Mouse (Mus musculus) E14TG2a.4 (cell line): ENCODE measurements around the gene Ensa.

Experiments
- CTCF ChIP-seq: conservative IDR thresholded peaks from 2 replicates; pipeline ENCODE4 v1.5.1; 2014; ENCODE audit warnings: low read length
- NANOG ChIP-seq: IDR thresholded peaks from 2 replicates; pipeline ENCODE4 v1.6.1; 2014; ENCODE audit warnings: borderline replicate concordance, low read length, mixed read lengths
- POU5F1 ChIP-seq: IDR thresholded peaks from 2 replicates; pipeline ENCODE4 v1.6.1; 2014; ENCODE audit warnings: low read length, borderline replicate concordance

DNA sequence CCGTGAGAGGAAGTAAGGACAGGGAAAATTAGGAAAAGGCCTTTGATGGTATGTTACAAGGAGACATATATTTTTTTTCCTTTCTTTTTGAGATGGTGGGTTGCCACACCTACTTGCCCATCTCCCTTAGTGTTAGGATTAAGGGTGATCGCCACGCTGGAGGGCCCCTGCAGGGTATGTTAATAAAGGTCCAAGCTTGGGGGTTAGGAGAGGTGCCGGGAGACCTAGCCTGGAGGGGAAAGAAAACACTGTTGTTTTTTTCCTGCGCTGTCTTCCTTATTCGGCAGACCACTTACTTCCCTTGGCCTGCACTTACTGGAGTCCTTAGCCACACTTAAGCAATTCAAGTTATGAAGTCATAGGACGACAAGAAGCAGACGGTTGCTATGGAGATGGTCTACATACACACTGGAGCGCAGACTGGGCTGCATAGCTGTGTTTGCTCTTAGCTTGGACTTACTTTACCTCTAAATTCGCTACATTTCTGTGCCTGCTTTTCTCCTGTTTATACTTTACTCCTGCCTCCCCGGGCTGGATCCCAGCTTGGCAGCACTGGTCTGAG is 28.8 kb downstream of the Ensa start:
- TF ChIP-seq CTCF (no peak), POU5F1 (no peak), NANOG (no peak)
